In genomic region chr1:75399755-75400492, GRCm38 (mm10) we compare ENCODE assay signal across 8 mouse cellular contexts. TPM values are rescaled to one million over a fixed set of nuclear protein-coding genes. Genes with fewer than 3 reads are reported as not detected.
DNase-seq lines count a peak whose midpoint lies in the region; ATAC-seq and TF ChIP-seq lines count a peak whose summit lies in the region.

No protein-coding gene starts in this region.

- H3K9me3 ChIP-seq in forebrain, embryonic 15.5 days = no peaks in the 10 kb centered on the region
- no peaks in the 10 kb centered on the region for H3K9me3 ChIP-seq in limb, embryonic 13.5 days
- H3K9me3 ChIP-seq in midbrain, postnatal 0 days (ENCODE audit: low read length) = no peaks in the 10 kb centered on the region

- intact Hi-C loops in heart, postnatal 36 days (cut with DNase I) = loop anchor here (2.0 kb wide), 1 partner anchor 23 kb away; no protein-coding TSS in a partner anchor

- 10% methylated on average over 15 of the region's 15 CpGs for WGBS in forebrain, embryonic 15.5 days
- WGBS in limb, embryonic 13.5 days = 6% methylated on average over 15 of the region's 15 CpGs
- 11% methylated on average over 15 of the region's 15 CpGs for WGBS in midbrain, postnatal 0 days

- TF ChIP-seq POLR2A in bone marrow macrophage, adult 2 months (IDR thresholded peaks at IDR 0.05; ENCODE audit: borderline replicate concordance, low read depth, low read length) = no peak

- peak; percentile 35 for DNase-seq in adrenal gland, adult 2 months
- DNase-seq in adrenal gland, adult 8-10 months = no peak
- DNase-seq in heart, postnatal 36 days = peak; percentile 57 to 75
- peak; percentile 65 for DNase-seq in midbrain, postnatal 0 days (ENCODE audit: low spot score)
- no peak for DNase-seq in spleen, postnatal 36 days (ENCODE audit: low spot score in 2 of 2)

- peaks cover 28% of the 10 kb centered on the region for H3K4me1 ChIP-seq in bone marrow macrophage, adult 2 months (ENCODE audit: control insufficient read depth, insufficient read depth, low read length)
- peaks cover 18% of the 10 kb centered on the region for H3K4me1 ChIP-seq in forebrain, embryonic 15.5 days
- H3K4me1 ChIP-seq in limb, embryonic 13.5 days = peaks cover 28% of the 10 kb centered on the region
- H3K4me1 ChIP-seq in midbrain, postnatal 0 days (ENCODE audit: insufficient read depth, low read length) = 0 out of 2 replicates have a peak, but pooled peaks cover 7% of the 10 kb centered on the region

- H3K9ac ChIP-seq in forebrain, embryonic 15.5 days (replicated peaks) = 0 out of 2 replicates have a peak overlapping the region, but pooled peaks have one; percentile 17
- peak overlapping the region; percentile 50 for H3K9ac ChIP-seq in limb, embryonic 13.5 days
- H3K9ac ChIP-seq in midbrain, postnatal 0 days (replicated peaks; ENCODE audit: low read length, poor library complexity, severe bottlenecking) = no peak overlapping the region

- peak overlapping the region; percentile 79 for H3K4me3 ChIP-seq in bone marrow macrophage, adult 2 months (ENCODE audit: insufficient read depth, low read length)
- H3K4me3 ChIP-seq in forebrain, embryonic 15.5 days = no peak overlapping the region
- peak overlapping the region; percentile 22 for H3K4me3 ChIP-seq in limb, embryonic 13.5 days
- no peak overlapping the region for H3K4me3 ChIP-seq in midbrain, postnatal 0 days (ENCODE audit: low read depth, low read length)

- H3K4me2 ChIP-seq in forebrain, embryonic 15.5 days (replicated peaks) = peak overlapping the region; percentile 11; the same call in 1 of the 2 replicates
- H3K4me2 ChIP-seq in limb, embryonic 13.5 days (replicated peaks) = peak overlapping the region; percentile 59
- peak overlapping the region; percentile 29; the same call in 1 of the 2 replicates for H3K4me2 ChIP-seq in midbrain, postnatal 0 days (ENCODE audit: low read depth, low read length, poor library complexity, severe bottlenecking)

- H3K36me3 ChIP-seq in forebrain, embryonic 15.5 days = peaks cover 7% of the 10 kb centered on the region; the same call in 1 of the 2 replicates
- peaks cover 62% of the 10 kb centered on the region for H3K36me3 ChIP-seq in limb, embryonic 13.5 days
- H3K36me3 ChIP-seq in midbrain, postnatal 0 days (ENCODE audit: insufficient read depth, low read length) = peaks cover 38% of the 10 kb centered on the region

- H3K27ac ChIP-seq in bone marrow macrophage, adult 2 months (ENCODE audit: insufficient read depth, low read depth, low read length) = peak overlapping the region; percentile 90
- H3K27ac ChIP-seq in forebrain, embryonic 15.5 days (replicated peaks) = no peak overlapping the region; the same call in 1 of the 2 replicates
- H3K27ac ChIP-seq in limb, embryonic 13.5 days = peak overlapping the region; percentile 79
- H3K27ac ChIP-seq in midbrain, postnatal 0 days (ENCODE audit: low read depth, low read length) = peak overlapping the region; percentile 38; the same call in 1 of the 2 replicates

- no peaks in the 10 kb centered on the region for H3K27me3 ChIP-seq in forebrain, embryonic 15.5 days
- no peaks in the 10 kb centered on the region for H3K27me3 ChIP-seq in limb, embryonic 13.5 days
- no peaks in the 10 kb centered on the region for H3K27me3 ChIP-seq in midbrain, postnatal 0 days (ENCODE audit: insufficient read depth, low read length)

- ATAC-seq in forebrain, embryonic 15.5 days (replicated peaks) = peak; percentile 76
- peak; percentile 73 for ATAC-seq in limb, embryonic 13.5 days (ENCODE audit: low FRiP score, low read depth)
- peak; percentile 56 for ATAC-seq in midbrain, postnatal 0 days (ENCODE audit: low FRiP score)

- TF ChIP-seq CTCF in bone marrow macrophage, adult 2 months (IDR thresholded peaks at IDR 0.05; ENCODE audit: low read depth, low read length) = no peak
- no peak for TF ChIP-seq CTCF in midbrain, postnatal 0 days (IDR thresholded peaks at IDR 0.05)

RNA-seq across cellular contexts. Expression of gene Speg, which starts 24.8 kb away (rescaled TPM):
- total RNA-seq in adrenal gland, adult 2 months (2021) = 10 to 100 TPM in 1 of 2 experiments, 1 to 10 TPM in 1; 9.9 to 15.2 TPM
- 56.5 and 93.7 TPM in 2 replicates for polyA plus RNA-seq in adrenal gland, adult 2 months (2012; rRNA removed)
- total RNA-seq in adrenal gland, adult 8-10 months (2022) = 10 to 100 TPM; 13.7 to 32.9 (median 22.2) TPM
- 32.4 and 36.2 TPM in 2 replicates for polyA plus RNA-seq in bone marrow macrophage, adult 2 months (2012; ENCODE audit: insufficient read depth, insufficient read length, missing spikeins)
- polyA plus RNA-seq in forebrain, embryonic 15.5 days (2015; fragmentation: Nextera tagmentation; extraction: Ambion mirVana) = 9.9 and 11.4 TPM in 2 replicates
- 100 to 1,000 TPM; 120 to 128 TPM for total RNA-seq in heart, postnatal 36 days (2021)
- polyA plus RNA-seq in limb, embryonic 13.5 days (2015; fragmentation: Nextera tagmentation; extraction: Ambion mirVana) = 20.7 and 21.3 TPM in 2 replicates
- 62.9 and 70.6 TPM in 2 replicates for total RNA-seq in midbrain, postnatal 0 days (2014; rRNA removed)
- polyA plus RNA-seq in midbrain, postnatal 0 days (2015; fragmentation: Nextera tagmentation; extraction: Ambion mirVana) = 22.0 and 23.7 TPM in 2 replicates

RNA-seq across cellular contexts. Expression of gene Gmppa, which starts 35.8 kb away (rescaled TPM):
- total RNA-seq in adrenal gland, adult 2 months (2021) = 10 to 100 TPM; 69.1 to 77.7 TPM
- polyA plus RNA-seq in adrenal gland, adult 2 months (2012; rRNA removed) = 137 and 189 TPM in 2 replicates
- 100 to 1,000 TPM in 1 of 4 experiments, 10 to 100 TPM in 3; 56.5 to 103 (median 92.0) TPM for total RNA-seq in adrenal gland, adult 8-10 months (2022)
- 79.2 and 89.6 TPM in 2 replicates for polyA plus RNA-seq in bone marrow macrophage, adult 2 months (2012; ENCODE audit: insufficient read depth, insufficient read length, missing spikeins)
- polyA plus RNA-seq in forebrain, embryonic 15.5 days (2015; fragmentation: Nextera tagmentation; extraction: Ambion mirVana) = 62.3 and 77.8 TPM in 2 replicates
- total RNA-seq in heart, postnatal 36 days (2021) = 10 to 100 TPM; 35.5 to 39.9 TPM
- polyA plus RNA-seq in limb, embryonic 13.5 days (2015; fragmentation: Nextera tagmentation; extraction: Ambion mirVana) = 70.1 and 71.8 TPM in 2 replicates
- total RNA-seq in midbrain, postnatal 0 days (2014; rRNA removed) = 77.1 and 94.9 TPM in 2 replicates
- polyA plus RNA-seq in midbrain, postnatal 0 days (2015; fragmentation: Nextera tagmentation; extraction: Ambion mirVana) = 67.4 and 76.1 TPM in 2 replicates

RNA-seq across cellular contexts. Expression of gene Des, which starts 39.8 kb away (rescaled TPM):
- 10 to 100 TPM; 16.6 to 31.8 TPM for total RNA-seq in adrenal gland, adult 2 months (2021)
- polyA plus RNA-seq in adrenal gland, adult 2 months (2012; rRNA removed) = 17.2 and 18.6 TPM in 2 replicates
- total RNA-seq in adrenal gland, adult 8-10 months (2022) = 10 to 100 TPM; 13.3 to 16.4 (median 15.6) TPM
- polyA plus RNA-seq in bone marrow macrophage, adult 2 months (2012; ENCODE audit: insufficient read depth, insufficient read length, missing spikeins) = 0.70 TPM in 1 of 2 replicates, not detected in the other
- 1.0 and 1.2 TPM in 2 replicates for polyA plus RNA-seq in forebrain, embryonic 15.5 days (2015; fragmentation: Nextera tagmentation; extraction: Ambion mirVana)
- 1,000 to 10,000 TPM; 1,347 to 1,420 TPM for total RNA-seq in heart, postnatal 36 days (2021)
- 52.1 and 56.1 TPM in 2 replicates for polyA plus RNA-seq in limb, embryonic 13.5 days (2015; fragmentation: Nextera tagmentation; extraction: Ambion mirVana)
- total RNA-seq in midbrain, postnatal 0 days (2014; rRNA removed) = 1.9 and 2.6 TPM in 2 replicates
- 1.4 and 1.6 TPM in 2 replicates for polyA plus RNA-seq in midbrain, postnatal 0 days (2015; fragmentation: Nextera tagmentation; extraction: Ambion mirVana)

RNA-seq across cellular contexts. Expression of gene Asic4, which starts 50.3 kb away (rescaled TPM):
- 1 to 10 TPM; 3.7 to 6.8 TPM for total RNA-seq in adrenal gland, adult 2 months (2021)
- polyA plus RNA-seq in adrenal gland, adult 2 months (2012; rRNA removed) = 9.5 and 13.6 TPM in 2 replicates
- 10 to 100 TPM in 2 of 4 experiments, 1 to 10 TPM in 2; 4.9 to 11.1 (median 8.4) TPM for total RNA-seq in adrenal gland, adult 8-10 months (2022)
- polyA plus RNA-seq in bone marrow macrophage, adult 2 months (2012; ENCODE audit: insufficient read depth, insufficient read length, missing spikeins) = not detected in 2 replicates
- polyA plus RNA-seq in forebrain, embryonic 15.5 days (2015; fragmentation: Nextera tagmentation; extraction: Ambion mirVana) = 2.8 and 4.1 TPM in 2 replicates
- not detected for total RNA-seq in heart, postnatal 36 days (2021)
- 0.65 and 0.80 TPM in 2 replicates for polyA plus RNA-seq in limb, embryonic 13.5 days (2015; fragmentation: Nextera tagmentation; extraction: Ambion mirVana)
- 180 and 188 TPM in 2 replicates for total RNA-seq in midbrain, postnatal 0 days (2014; rRNA removed)
- 54.8 and 60.0 TPM in 2 replicates for polyA plus RNA-seq in midbrain, postnatal 0 days (2015; fragmentation: Nextera tagmentation; extraction: Ambion mirVana)

Comparison
In these comparisons a context has a peak if more than half of its experiments do, and no peak if none do; other contexts are left out.
1. DNase-seq: peak in adrenal gland, adult 2 months (single experiment), heart, postnatal 36 days (2 of 2) and midbrain, postnatal 0 days (single experiment); none in adrenal gland, adult 8-10 months (single experiment) and spleen, postnatal 36 days (0 of 2).
2. H3K4me3 ChIP-seq: peak in bone marrow macrophage, adult 2 months (single experiment) and limb, embryonic 13.5 days (single experiment); none in forebrain, embryonic 15.5 days (single experiment) and midbrain, postnatal 0 days (single experiment).
3. Peak in every context shown above with its lines, with median percentiles within 50 percentile points of each other: ATAC-seq and H3K4me2 ChIP-seq.